In the genomic region with DNA sequence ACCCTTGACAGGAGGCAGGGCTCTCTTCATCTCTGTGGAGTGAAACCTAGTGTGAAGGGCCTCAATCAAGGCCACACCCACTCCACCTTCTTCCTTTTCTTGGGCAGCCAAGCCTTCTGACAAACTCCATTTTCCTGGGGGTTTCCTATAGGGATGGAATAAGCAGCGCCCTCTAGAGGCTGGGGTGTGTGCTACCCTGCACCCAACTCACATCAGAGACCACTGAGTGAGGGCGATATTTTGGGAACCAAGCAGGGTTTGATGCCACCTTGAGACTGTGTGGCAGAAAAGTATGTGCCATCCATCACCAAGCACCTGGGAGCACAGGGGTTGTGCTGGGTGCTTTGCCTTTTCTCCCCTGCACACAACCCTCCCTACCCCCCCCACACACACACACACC, we compare ENCODE assay signal across 17 mouse cellular contexts.
DNase-seq lines count a peak whose midpoint lies in the region; ATAC-seq and TF ChIP-seq lines count a peak whose summit lies in the region.
"Had no signal": no experiment of that assay in that cellular context is flagged by ENCODE, and none has a peak within 500 bp of the region (broad histone marks: within the 10 kb centered on the region; RNA-seq: fewer than 3 reads in every experiment).

No protein-coding gene starts in this region.

- H3K27ac ChIP-seq in kidney, postnatal 0 days: no peak overlapping the region
- no peak overlapping the region for H3K27ac ChIP-seq in cortical plate, adult 2 months (ENCODE audit: insufficient read depth, low read length)
- no peak overlapping the region for H3K27ac ChIP-seq in stomach, postnatal 0 days (replicated peaks)
- H3K27ac ChIP-seq: forebrain, embryonic 13.5 days; heart, embryonic 15.5 days; midbrain, embryonic 15.5 days; neural tube, embryonic 13.5 days had no signal

- no peaks in the 10 kb centered on the region for H3K9me3 ChIP-seq in kidney, postnatal 0 days (replicated peaks; ENCODE audit: low read length)
- no peaks in the 10 kb centered on the region for H3K9me3 ChIP-seq in stomach, postnatal 0 days (ENCODE audit: control insufficient read depth, low read length)
- H3K9me3 ChIP-seq: embryonic facial prominence, embryonic 13.5 days; forebrain, embryonic 13.5 days; heart, embryonic 15.5 days; midbrain, embryonic 15.5 days; neural tube, embryonic 13.5 days had no signal

- no peaks in the 10 kb centered on the region for H3K27me3 ChIP-seq in kidney, postnatal 0 days (ENCODE audit: insufficient read depth, low read length)
- no peaks in the 10 kb centered on the region for H3K27me3 ChIP-seq in stomach, postnatal 0 days (ENCODE audit: control insufficient read depth, insufficient read depth, low read length)
- H3K27me3 ChIP-seq: embryonic facial prominence, embryonic 13.5 days had no signal

- TF ChIP-seq EP300 in stomach, postnatal 0 days (optimal IDR thresholded peaks at IDR 0.05): no peak

- no peak for ATAC-seq in kidney, postnatal 0 days (replicated peaks; ENCODE audit: low FRiP score, low read depth)
- no peak for ATAC-seq in stomach, postnatal 0 days (ENCODE audit: low FRiP score, low TSS enrichment)
- ATAC-seq: forebrain, embryonic 13.5 days; hindbrain, embryonic 16.5 days; midbrain, embryonic 15.5 days had no signal

- TF ChIP-seq CTCF in kidney, postnatal 0 days (IDR thresholded peaks at IDR 0.05; ENCODE audit: low read depth): peak; percentile 40
- TF ChIP-seq CTCF in cortical plate, adult 2 months (IDR thresholded peaks at IDR 0.05; ENCODE audit: extremely low read depth, insufficient read depth, low read length): 0 out of 2 replicates have a peak, but pooled peaks have one; percentile 9
- TF ChIP-seq CTCF in stomach, postnatal 0 days (IDR thresholded peaks at IDR 0.05; ENCODE audit: low read depth): peak; percentile 44; the same call in 1 of the 2 replicates

- no peak overlapping the region for H3K4me2 ChIP-seq in kidney, postnatal 0 days (ENCODE audit: low read length)
- H3K4me2 ChIP-seq in stomach, postnatal 0 days (replicated peaks; ENCODE audit: low read depth): no peak overlapping the region
- H3K4me2 ChIP-seq: embryonic facial prominence, embryonic 13.5 days; forebrain, embryonic 13.5 days; heart, embryonic 15.5 days; lung, embryonic 14.5 days; midbrain, embryonic 15.5 days; neural tube, embryonic 13.5 days had no signal

- peaks cover 27% of the 10 kb centered on the region for H3K4me1 ChIP-seq in kidney, postnatal 0 days (replicated peaks; ENCODE audit: insufficient read depth, low read length)
- peaks cover 10% of the 10 kb centered on the region for H3K4me1 ChIP-seq in cortical plate, adult 2 months (ENCODE audit: control insufficient read depth, insufficient read depth, low read length)
- H3K4me1 ChIP-seq in stomach, postnatal 0 days (replicated peaks; ENCODE audit: control insufficient read depth, insufficient read depth): 0 out of 2 replicates have a peak, but pooled peaks cover 2% of the 10 kb centered on the region

- WGBS in kidney, postnatal 0 days: 60% methylated on average over 2 of the region's 2 CpGs
- WGBS in stomach, postnatal 0 days: 71% methylated on average over 2 of the region's 2 CpGs

- no peaks in the 10 kb centered on the region for H3K36me3 ChIP-seq in kidney, postnatal 0 days (ENCODE audit: insufficient read depth, low read length)
- H3K36me3 ChIP-seq in stomach, postnatal 0 days (ENCODE audit: control insufficient read depth, insufficient read depth, low read length): no peaks in the 10 kb centered on the region
- H3K36me3 ChIP-seq: embryonic facial prominence, embryonic 13.5 days; G1E; heart, embryonic 15.5 days; midbrain, embryonic 15.5 days; neural tube, embryonic 13.5 days had no signal

- TF ChIP-seq POLR2A in cortical plate, adult 2 months (IDR thresholded peaks at IDR 0.05; ENCODE audit: extremely low read depth, insufficient read depth, low read length): no peak

- DNase-seq in kidney, postnatal 0 days (ENCODE audit: low spot score): no peak
- no peak for DNase-seq in kidney, postnatal 36 days
- DNase-seq in thymus, postnatal 14 days: peak; percentile 6
- no peak for DNase-seq in thymus, postnatal 36 days
- no peak for DNase-seq in stomach, postnatal 0 days (ENCODE audit: low spot score)
- no peak for DNase-seq in embryo, embryonic 11 days
- DNase-seq: cerebellum, postnatal 10 days; gastrocnemius, postnatal 14 days; lung, embryonic 14.5 days had no signal

- H3K9ac ChIP-seq in kidney, postnatal 0 days (ENCODE audit: low read depth, low read length): no peak overlapping the region
- no peak overlapping the region for H3K9ac ChIP-seq in stomach, postnatal 0 days (ENCODE audit: low read length)
- H3K9ac ChIP-seq: embryonic facial prominence, embryonic 13.5 days; forebrain, embryonic 13.5 days; heart, embryonic 15.5 days; lung, embryonic 14.5 days; midbrain, embryonic 15.5 days; neural tube, embryonic 13.5 days had no signal

- no peak overlapping the region for H3K4me3 ChIP-seq in kidney, postnatal 0 days (replicated peaks; ENCODE audit: low read depth, low read length)
- H3K4me3 ChIP-seq in cortical plate, adult 2 months (ENCODE audit: insufficient read depth, low read length): no peak overlapping the region
- no peak overlapping the region for H3K4me3 ChIP-seq in stomach, postnatal 0 days (ENCODE audit: low read depth, low read length)
- H3K4me3 ChIP-seq: embryonic facial prominence, embryonic 13.5 days; forebrain, embryonic 13.5 days; heart, embryonic 15.5 days; midbrain, embryonic 15.5 days; neural tube, embryonic 13.5 days had no signal
